Mouse (Mus musculus) right cerebral cortex, postnatal 10 days (tissue): ENCODE data around the gene Kdm5a.

ENCODE experiments used
- DNase-seq, 2 experiments: peaks; one replicate each; pipeline ENCODE4 v3.0.0; 2021; ENCODE audit warnings: low spot score in 2 of 2

The Kdm5a gene

GRCm38 (mm10) chr6:120472455-120473140 is 108.7 kb downstream of the Kdm5a start:
- no peak for DNase-seq

GRCm38 (mm10) chr6:120473427-120473826 is 109.5 kb downstream of the Kdm5a start:
- DNase-seq, result peak; percentile 69 to 73

- no peak for DNase-seq
Observed at GRCm38 (mm10) chr6:120475288-120475687, 111.4 kb downstream of the Kdm5a start.

- peak in 1 of 2 experiments; percentile 53 for DNase-seq
Observed at GRCm38 (mm10) chr6:120479302-120479701, 115.4 kb downstream of the Kdm5a start.

GRCm38 (mm10) chr6:120480361-120480760 is 116.4 kb downstream of the Kdm5a start:
- DNase-seq, result peak in 1 of 2 experiments; percentile 80

- DNase-seq, result no peak
Observed at GRCm38 (mm10) chr6:120481538-120481937, 117.6 kb downstream of the Kdm5a start.

- no peak for DNase-seq
Observed at GRCm38 (mm10) chr6:120482021-120482420, 118.1 kb downstream of the Kdm5a start.

GRCm38 (mm10) chr6:120482756-120483155 is 118.8 kb downstream of the Kdm5a start:
- DNase-seq, result no peak

GRCm38 (mm10) chr6:120483211-120483626 is 119.3 kb downstream of the Kdm5a start:
- peak; percentile 73 to 84 for DNase-seq

GRCm38 (mm10) chr6:120485038-120485437 is 121.1 kb downstream of the Kdm5a start:
- DNase-seq, result no peak

GRCm38 (mm10) chr6:120486051-120486510 is 122.2 kb downstream of the Kdm5a start:
- DNase-seq, result no peak

- DNase-seq, result no peak
Observed at GRCm38 (mm10) chr6:120488647-120489046, 124.7 kb downstream of the Kdm5a start.

- no peak for DNase-seq
Observed at GRCm38 (mm10) chr6:120489461-120489860, 125.5 kb downstream of the Kdm5a start.

GRCm38 (mm10) chr6:120491064-120491463 is 127.1 kb downstream of the Kdm5a start:
- peak; percentile 34 to 54 for DNase-seq

- peak; percentile 46 to 52 for DNase-seq
Observed at GRCm38 (mm10) chr6:120491862-120492498, 128.1 kb downstream of the Kdm5a start.

GRCm38 (mm10) chr6:120492499-120493373 is 128.8 kb downstream of the Kdm5a start:
- DNase-seq, result peak; percentile 59 to 70

- DNase-seq, result peak; percentile 95 to 96
Observed at GRCm38 (mm10) chr6:120493374-120494181, 129.7 kb downstream of the Kdm5a start, which contains the start of gene Tmem121b. Tmem121b (minus strand) TSS chr6:120493807.
